Mouse (Mus musculus) cerebellum, adult 2 months (tissue): ENCODE measurements at regions not wholly inside any gene's neighbourhood (a gene's known extent, or its start where the extent isn't known, plus 50 kb on each side); places are given as distances from the start of the nearest gene placed in this dataset.
"Not testable (repeated sequence)": the region's sequence is repeated elsewhere in the genome, so short reads cannot be mapped to it uniquely, and the experiment has no call there.

Experiments used
- CTCF ChIP-seq: fragments of 200-500 bp; IDR thresholded peaks from 2 replicates; pipeline ENCODE4 v1.5.1; 2011; ENCODE audit warnings: low read depth, mild to moderate bottlenecking, control low read depth, low read length, moderate library complexity, borderline replicate concordance; ENCODE audit not compliant: insufficient read depth
- POLR2A ChIP-seq: fragments of 200-500 bp; IDR thresholded peaks from 2 replicates; pipeline ENCODE4 v1.6.1; 2011; ENCODE audit warnings: low read length, control low read depth, borderline replicate concordance; ENCODE audit not compliant: insufficient read depth

- not testable (repeated sequence) for TF ChIP-seq CTCF, POLR2A
Observed at GRCm38 (mm10) chr10:22591664-22592063, 53.1 kb upstream of the Slc2a12 start.
